Mouse (Mus musculus) c-Kit-positive CD71-positive TER-119-positive erythroid progenitor cells, embryonic 14.5 days (primary cell): ENCODE data around the gene Gstz1.
A peak's percentile ranks its signal among the peaks of the same experiment; 100 is the strongest.
"Not testable (repeated sequence)": the region's sequence is repeated elsewhere in the genome, so short reads cannot be mapped to it uniquely, and the experiment has no call there.

Experiments used
- DNase-seq: peaks from one replicate; pipeline ENCODE4 v3.0.0-alpha.2; 2013; ENCODE audit warnings: low spot score

The Gstz1 gene

GRCm38 (mm10) chr12:87146966-87147365 is at the start of gene Gstz1:
Gene Gstz1, plus strand, starts transcription at chr12:87147165.
- peak; percentile 86 for DNase-seq

GRCm38 (mm10) chr12:87100331-87100730 is 46.6 kb upstream of the Gstz1 start:
- DNase-seq: no peak

- no peak for DNase-seq
Observed at GRCm38 (mm10) chr12:87102165-87102631, 44.8 kb upstream of the Gstz1 start, which contains the start of gene Ngb. Gene Ngb, minus strand, starts transcription at chr12:87102539.

- DNase-seq: no peak
Observed at GRCm38 (mm10) chr12:87103471-87103870, 43.5 kb upstream of the Gstz1 start.

GRCm38 (mm10) chr12:87104796-87105195 is 42.2 kb upstream of the Gstz1 start:
- DNase-seq: no peak

- DNase-seq: no peak
Observed at GRCm38 (mm10) chr12:87107357-87107977, 39.5 kb upstream of the Gstz1 start.

- peak; percentile 58 for DNase-seq
Observed at GRCm38 (mm10) chr12:87121918-87122589, 24.9 kb upstream of the Gstz1 start.

GRCm38 (mm10) chr12:87127256-87127655 is 19.7 kb upstream of the Gstz1 start:
- no peak for DNase-seq

- no peak for DNase-seq
Observed at GRCm38 (mm10) chr12:87130224-87130623, 16.7 kb upstream of the Gstz1 start.

GRCm38 (mm10) chr12:87131181-87131580 is 15.8 kb upstream of the Gstz1 start:
- DNase-seq: no peak

GRCm38 (mm10) chr12:87131619-87132018 is 15.3 kb upstream of the Gstz1 start:
- DNase-seq: no peak

GRCm38 (mm10) chr12:87132210-87132609 is 14.8 kb upstream of the Gstz1 start:
- DNase-seq: no peak

GRCm38 (mm10) chr12:87132784-87133183 is 14.2 kb upstream of the Gstz1 start:
- no peak for DNase-seq

GRCm38 (mm10) chr12:87137439-87138341 is 9.3 kb upstream of the Gstz1 start:
- DNase-seq: no peak

- DNase-seq: no peak
Observed at GRCm38 (mm10) chr12:87138342-87138701, 8.6 kb upstream of the Gstz1 start.

GRCm38 (mm10) chr12:87138768-87139167 is 8.2 kb upstream of the Gstz1 start:
- DNase-seq: no peak

- no peak for DNase-seq
Observed at GRCm38 (mm10) chr12:87142156-87142555, 4.8 kb upstream of the Gstz1 start.

GRCm38 (mm10) chr12:87147395-87148089 is 577 bp downstream of the Gstz1 start, which contains the start of gene Pomt2:
Gene Pomt2, minus strand, starts transcription at chr12:87147968.
- DNase-seq: peak; percentile 92

GRCm38 (mm10) chr12:87148136-87148535 is 1.2 kb downstream of the Gstz1 start:
- DNase-seq: no peak

GRCm38 (mm10) chr12:87149471-87149870 is 2.5 kb downstream of the Gstz1 start:
- no peak for DNase-seq

- DNase-seq: not testable (repeated sequence)
Observed at GRCm38 (mm10) chr12:87154448-87154847, 7.5 kb downstream of the Gstz1 start.

GRCm38 (mm10) chr12:87157361-87157760 is 10.4 kb downstream of the Gstz1 start:
- DNase-seq: no peak
